Mouse (Mus musculus) kidney, adult 2 months (tissue): ENCODE results near the gene Rbms1.

Experiments used
- CTCF ChIP-seq: fragments of 200-500 bp; conservative IDR thresholded peaks from 2 replicates; pipeline ENCODE4 v1.5.1; 2011; ENCODE audit warnings: low read depth, mild to moderate bottlenecking, control low read depth, low read length, moderate library complexity, mixed read lengths; ENCODE audit not compliant: insufficient read depth, insufficient read length
- POLR2A ChIP-seq: fragments of 200-500 bp; IDR thresholded peaks from one replicate; pipeline ENCODE4 v1.6.1; 2011; ENCODE audit warnings: low read depth, low read length, control low read depth

DNA sequence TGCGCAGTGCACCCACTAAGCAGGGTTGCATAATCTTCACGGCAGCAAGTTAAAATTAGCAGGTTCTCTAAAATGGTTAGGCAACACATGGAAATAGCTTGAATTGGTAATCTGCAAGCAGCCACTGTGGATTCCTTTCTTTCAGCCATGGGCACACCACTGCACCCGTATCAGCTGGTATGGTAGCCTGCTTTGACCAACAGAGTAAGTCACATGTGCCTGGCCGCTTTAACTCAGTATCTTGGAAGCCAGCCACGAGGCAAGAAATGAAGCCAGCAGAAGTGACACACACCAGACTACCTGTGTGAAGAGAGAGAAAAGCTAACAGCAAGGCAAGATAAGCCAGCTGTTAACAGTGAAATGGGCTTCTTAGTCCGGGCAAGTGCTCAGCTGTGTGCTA lies 52.2 kb downstream of the Rbms1 start:
- TF ChIP-seq POLR2A (no peak), CTCF (no peak)
